Mouse (Mus musculus): Measurements from ENCODE around the gene Cpm.

GRCm38 (mm10) chr10:117652930-117653778, 23.9 kb downstream of the Cpm start:
- TF ChIP-seq POLR2A (IDR thresholded peaks at IDR 0.05; ENCODE audit: borderline replicate concordance, insufficient read depth, low read length) (no peak), CTCF (IDR thresholded peaks at IDR 0.05; ENCODE audit: borderline replicate concordance, insufficient read depth, low read depth, low read length) (no peak)

Measured in cerebellum, adult 2 months (tissue).